Mouse (Mus musculus) retina, postnatal 1 day (tissue): ENCODE measurements around the gene Nes.

Experiments
- DNase-seq: peaks from one replicate; pipeline ENCODE4 v3.0.0-alpha.2; 2012

Nes gene

DNA sequence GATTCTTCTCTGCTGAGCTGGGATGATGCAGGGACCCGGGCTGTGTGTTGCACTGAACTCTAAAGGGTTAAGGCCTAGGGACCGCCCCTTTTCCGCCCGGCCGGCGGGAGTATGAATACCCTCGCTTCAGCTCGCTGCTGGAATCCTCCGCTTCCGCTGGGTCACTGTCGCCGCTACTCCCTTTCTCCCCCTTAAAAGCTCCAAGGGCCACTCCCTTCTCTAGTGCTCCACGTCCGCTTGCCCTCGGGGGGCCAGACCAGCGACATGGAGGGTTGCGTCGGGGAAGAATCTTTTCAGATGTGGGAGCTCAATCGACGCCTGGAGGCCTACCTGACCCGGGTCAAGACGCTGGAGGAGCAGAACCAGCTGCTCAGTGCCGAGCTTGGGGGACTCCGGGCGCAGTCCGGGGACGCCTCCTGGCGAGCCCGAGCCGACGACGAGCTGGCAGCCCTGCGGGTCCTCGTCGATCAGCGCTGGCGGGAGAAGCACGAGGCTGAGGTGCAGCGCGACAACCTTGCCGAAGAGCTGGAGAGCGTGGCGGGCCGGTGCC lies at the start of gene Nes:
Gene Nes (plus strand): TSS at position 140 of the 550 bp plus-strand sequence.
- DNase-seq: peak; percentile 92

DNA sequence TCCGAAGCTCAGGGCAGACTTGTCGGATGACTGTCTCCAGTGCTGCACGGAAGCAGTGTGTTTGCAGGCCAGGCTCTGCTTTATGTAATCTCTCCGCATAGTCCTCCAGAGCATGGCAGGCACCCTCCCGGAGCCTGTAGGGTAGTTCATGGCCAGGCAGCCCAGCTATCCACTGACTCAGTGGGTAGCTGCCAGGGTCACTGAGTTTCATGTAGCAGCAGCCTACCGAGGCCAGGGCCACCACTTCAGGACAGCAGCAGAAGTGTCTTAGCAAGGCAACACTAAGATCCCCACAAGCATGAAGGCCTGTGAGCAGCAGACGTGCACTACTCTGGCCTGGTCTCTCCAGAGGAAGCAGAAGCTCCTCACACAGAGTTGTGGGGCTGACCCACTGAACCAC lies 45.9 kb upstream of the Nes start:
- DNase-seq: no peak

GRCm38 (mm10) chr3:87927452-87927851 lies 43.4 kb upstream of the Nes start:
- DNase-seq: no peak

- DNase-seq: no peak
These were observed 41.4 kb upstream of the Nes start for GRCm38 (mm10) chr3:87929341-87930077.

GRCm38 (mm10) chr3:87930078-87930795 lies 40.6 kb upstream of the Nes start, which contains the start of the genes Isg20l2 and Rrnad1:
TSS of gene Isg20l2 (plus strand) at chr3:87930314.
TSS of gene Rrnad1 (minus strand) at chr3:87930717.
- DNase-seq: peak; percentile 98

DNA sequence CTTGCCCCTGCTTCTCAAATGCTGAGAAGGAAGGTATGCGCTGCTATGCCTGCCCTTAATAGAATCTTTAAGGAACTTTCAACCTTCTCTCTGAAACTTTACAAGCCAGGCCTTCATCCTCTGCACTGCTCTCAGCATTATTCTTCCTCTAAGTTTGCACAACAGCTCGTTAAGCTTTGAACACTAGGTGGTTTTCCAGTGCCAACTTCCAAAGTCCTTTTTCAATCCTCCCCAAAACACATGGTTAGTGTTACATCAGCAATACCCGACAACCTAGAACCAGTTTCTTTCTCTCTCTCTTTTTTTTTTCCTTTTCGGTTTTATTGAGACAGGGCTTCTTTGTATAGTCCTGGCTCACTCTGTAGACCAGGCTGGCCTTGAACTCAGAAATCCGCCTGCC lies 36.9 kb upstream of the Nes start:
- DNase-seq: no peak

GRCm38 (mm10) chr3:87934501-87934900 lies 36.4 kb upstream of the Nes start:
- no peak for DNase-seq

- DNase-seq: no peak
These were observed 35.7 kb upstream of the Nes start for GRCm38 (mm10) chr3:87935201-87935600.

DNA sequence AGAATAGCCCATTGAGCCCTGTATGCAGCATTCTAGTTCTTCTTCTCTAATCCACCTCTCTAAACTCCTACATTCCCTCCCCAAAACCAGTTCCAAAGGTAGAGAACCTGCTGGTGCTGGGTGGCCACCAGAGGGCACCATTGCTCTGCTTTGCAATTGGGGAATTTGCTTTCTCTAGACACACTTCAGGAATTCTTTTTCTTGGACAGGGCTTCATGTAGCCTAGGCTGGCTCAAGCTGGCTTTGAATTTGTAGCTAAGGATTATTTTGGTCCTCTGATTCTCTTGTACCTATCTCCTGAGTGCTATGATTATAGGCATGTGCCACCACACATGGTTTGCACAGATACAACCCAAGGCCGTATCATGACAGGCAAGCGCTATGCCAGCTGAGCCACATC lies 35.1 kb upstream of the Nes start:
- peak; percentile 85 for DNase-seq

DNA sequence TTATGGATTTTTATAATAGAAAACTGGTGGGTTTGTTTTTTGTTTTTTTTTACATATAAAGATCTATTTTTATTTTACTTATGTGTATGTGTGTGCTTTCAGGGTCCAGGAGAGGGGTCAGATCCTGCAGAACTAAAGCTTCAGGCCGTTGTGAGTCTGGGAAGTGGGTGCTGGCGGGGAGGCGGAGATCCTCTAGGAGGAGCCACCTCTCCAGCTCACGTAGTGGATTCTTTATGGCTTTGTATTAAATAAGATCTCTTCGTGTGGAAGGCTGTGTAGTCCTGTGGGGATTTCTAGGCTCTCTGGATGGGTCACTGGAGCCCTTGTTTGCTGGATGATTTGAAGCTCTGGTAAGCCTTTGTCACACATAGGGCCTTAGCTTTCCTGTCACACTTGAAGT lies 30.3 kb upstream of the Nes start:
- no peak for DNase-seq

- DNase-seq: no peak
These were observed 28.4 kb upstream of the Nes start for GRCm38 (mm10) chr3:87942471-87942870.

- no peak for DNase-seq
These were observed 27.3 kb upstream of the Nes start for GRCm38 (mm10) chr3:87943586-87943985.

- DNase-seq: peak; percentile 73
These were observed 25.9 kb upstream of the Nes start for GRCm38 (mm10) chr3:87944838-87945600.

DNA sequence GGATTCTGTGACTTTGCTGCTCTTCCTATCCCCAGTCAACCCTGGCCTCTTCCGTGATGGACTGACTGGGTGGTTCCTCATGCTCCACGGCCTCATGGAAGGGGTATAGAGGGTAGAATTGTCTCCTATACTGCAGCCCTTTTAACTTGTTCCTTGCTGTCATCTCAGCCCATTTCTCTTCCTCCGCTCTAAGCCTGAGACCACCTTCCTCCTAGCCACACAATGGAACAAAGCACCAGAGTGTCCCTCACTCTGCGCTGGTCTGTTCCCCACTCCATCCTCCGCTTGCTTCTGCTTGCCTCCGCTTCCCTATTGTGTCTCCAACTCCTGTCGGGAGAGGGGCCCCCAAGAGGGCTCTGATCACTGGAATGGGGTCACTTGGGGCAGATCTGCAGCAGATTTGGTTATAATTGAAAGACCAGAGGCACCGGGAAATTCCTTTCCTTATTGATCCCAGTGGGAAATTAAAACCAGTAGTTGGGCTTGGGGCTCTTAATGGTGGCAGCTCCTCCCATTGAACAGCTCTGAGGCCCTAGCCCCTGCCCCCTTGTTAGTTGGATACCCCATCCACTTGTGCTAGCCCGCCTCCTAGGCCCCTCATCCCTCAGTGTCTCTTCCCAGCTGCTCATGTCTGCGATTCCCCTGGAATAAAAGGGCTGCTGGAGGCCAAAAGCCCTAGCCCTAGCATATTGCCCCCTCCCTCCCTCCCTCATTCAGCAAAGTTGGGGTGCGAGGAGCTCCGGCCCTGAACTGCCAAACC lies 24.9 kb upstream of the Nes start:
- peak; percentile 54 for DNase-seq

DNA sequence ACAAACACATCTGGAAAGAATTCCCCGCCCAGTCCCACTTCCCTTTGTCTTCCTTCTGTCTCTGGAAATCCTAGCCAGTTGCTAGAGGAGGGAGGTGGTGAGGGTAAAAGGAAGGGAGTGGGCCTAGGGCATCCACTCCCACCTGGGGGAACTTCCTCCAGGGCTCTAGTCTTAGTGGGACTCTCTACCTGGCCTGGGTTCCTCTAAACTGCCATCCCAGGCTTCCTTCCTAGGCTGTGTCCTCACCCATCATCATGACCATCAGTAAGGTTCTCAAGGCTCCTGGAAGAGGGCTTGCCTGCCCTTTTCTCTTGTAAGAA lies 24.4 kb upstream of the Nes start:
- DNase-seq: no peak

GRCm38 (mm10) chr3:87947056-87947810 lies 23.6 kb upstream of the Nes start:
- DNase-seq: peak; percentile 44

- DNase-seq: peak; percentile 77
These were observed 23.1 kb upstream of the Nes start for GRCm38 (mm10) chr3:87947811-87948199.

- DNase-seq: peak; percentile 63
These were observed 22.3 kb upstream of the Nes start, which contains the start of gene Crabp2 for GRCm38 (mm10) chr3:87948378-87949265. TSS of gene Crabp2 (plus strand) at chr3:87948666.

GRCm38 (mm10) chr3:87949266-87949954 lies 21.5 kb upstream of the Nes start:
- peak; percentile 30 for DNase-seq

GRCm38 (mm10) chr3:87949955-87950515 lies 20.8 kb upstream of the Nes start:
- DNase-seq: peak; percentile 54
